Mouse (Mus musculus) spleen, postnatal 36 days (tissue): ENCODE results near the gene Spo11.

ENCODE experiments used
- DNase-seq, 2 experiments: peaks; one replicate each; pipeline ENCODE4 v3.0.0; 2022; ENCODE audit warnings: low spot score in 2 of 2, mixed read lengths in 1 of 2

Spo11 gene

DNA sequence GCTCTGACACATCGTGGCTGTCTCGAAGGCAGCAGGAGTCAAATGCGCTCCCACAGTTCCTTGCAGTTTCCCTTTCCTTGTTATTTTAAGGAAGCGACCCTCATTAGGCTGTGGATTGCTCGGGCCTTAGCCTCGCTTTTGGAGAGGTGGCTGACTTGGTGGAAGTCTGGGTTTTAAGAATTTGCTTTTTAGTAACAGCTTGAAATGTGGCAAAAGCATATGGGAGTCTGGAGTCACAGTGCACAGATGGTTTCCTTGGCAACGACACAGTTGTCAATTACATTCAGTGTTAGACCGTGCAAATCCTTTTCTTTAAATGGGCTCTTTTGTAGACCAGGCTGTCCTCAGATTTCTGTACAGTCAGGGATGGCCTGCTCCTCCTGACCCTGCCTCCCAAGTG, 23.4 kb downstream of the Spo11 start:
- no peak for DNase-seq

DNA sequence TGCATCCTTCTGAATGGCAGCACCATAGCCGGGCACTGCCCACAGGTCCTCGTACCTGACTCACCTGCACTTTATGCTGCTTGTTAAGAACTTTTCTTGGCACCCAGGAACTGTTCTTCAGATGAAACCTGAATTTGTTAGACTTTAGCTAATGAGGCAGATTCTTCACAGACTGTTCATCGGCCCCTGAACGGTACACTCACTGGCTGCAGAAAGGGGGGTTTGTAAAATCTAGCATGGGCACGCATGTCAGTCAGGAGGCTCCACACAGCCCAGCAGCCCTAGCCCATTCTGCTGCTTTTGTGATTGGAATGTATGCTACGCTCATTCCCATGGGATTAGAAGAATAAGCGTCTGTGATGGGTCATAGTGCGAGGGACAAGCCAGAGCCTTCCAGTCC, 26.2 kb downstream of the Spo11 start:
- no peak for DNase-seq

DNA sequence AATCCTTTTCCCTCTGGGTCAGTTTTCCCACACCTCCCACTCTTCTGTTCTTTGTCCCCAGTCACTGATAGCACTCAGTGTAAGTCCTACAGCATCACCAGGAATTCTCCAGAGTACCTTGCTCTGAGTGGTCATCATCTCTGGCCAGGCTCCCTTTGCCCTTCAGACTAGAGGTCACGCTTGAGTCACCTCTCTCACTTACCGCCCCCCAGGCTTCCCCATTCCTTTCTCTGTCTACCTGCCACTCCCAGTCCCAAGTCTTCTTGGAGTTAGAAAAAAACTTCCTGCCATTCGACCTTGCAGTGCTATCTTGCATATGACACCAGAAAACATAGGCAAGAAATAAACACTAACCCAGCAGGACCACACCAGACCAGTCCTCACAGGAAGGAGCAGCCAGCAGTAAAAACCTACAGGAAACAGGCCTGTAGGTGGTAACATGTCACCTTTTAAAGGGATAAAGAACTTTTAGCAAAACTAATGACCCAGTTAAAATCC, 32.8 kb downstream of the Spo11 start:
- DNase-seq = no peak

DNA sequence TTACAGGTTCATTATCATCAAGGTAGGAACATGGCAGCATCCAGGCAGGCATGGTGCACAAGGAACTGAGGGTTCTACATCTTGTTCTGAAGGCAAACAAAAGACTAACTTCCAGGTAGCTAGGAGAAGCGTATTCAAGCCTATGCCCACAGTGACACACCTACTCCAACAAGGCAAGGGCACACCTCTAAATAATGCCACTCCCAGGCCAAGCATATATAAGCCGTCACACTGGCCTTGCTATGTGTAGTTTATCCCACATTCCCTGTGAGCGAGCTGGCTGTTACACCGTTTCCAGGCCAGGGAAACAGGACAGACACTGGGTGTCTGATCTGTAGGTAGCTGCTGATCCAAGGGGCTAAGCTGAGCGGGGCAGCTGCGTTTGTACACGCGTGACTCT, 33.9 kb downstream of the Spo11 start:
- no peak for DNase-seq

DNA sequence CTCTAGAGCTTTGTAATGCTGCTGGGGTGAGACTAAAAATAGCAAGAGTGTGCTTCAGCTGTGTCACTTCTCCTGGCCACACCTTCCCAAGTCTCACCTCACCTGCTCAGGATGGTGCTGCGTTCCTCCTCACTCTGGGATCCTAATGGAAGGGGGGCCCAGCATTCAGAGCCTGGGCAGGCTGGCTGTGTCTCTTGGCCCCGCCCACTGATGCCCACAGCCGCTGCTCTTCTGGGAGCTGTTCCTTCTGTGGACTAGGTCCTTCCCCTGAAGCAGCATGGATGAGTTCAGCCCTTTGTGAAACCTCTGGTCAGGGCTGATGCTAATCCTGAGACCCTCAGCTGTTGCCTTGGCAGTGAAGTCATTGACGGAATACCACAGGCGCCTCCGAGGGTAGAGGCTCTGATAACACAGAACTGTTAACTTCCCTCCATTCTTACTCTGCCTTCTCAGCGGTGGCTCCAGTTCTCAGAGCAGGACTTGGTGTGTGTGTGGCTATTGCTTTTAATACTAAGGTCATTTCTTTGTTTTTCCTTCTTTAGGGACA, 37.3 kb downstream of the Spo11 start:
- DNase-seq = no peak

DNA sequence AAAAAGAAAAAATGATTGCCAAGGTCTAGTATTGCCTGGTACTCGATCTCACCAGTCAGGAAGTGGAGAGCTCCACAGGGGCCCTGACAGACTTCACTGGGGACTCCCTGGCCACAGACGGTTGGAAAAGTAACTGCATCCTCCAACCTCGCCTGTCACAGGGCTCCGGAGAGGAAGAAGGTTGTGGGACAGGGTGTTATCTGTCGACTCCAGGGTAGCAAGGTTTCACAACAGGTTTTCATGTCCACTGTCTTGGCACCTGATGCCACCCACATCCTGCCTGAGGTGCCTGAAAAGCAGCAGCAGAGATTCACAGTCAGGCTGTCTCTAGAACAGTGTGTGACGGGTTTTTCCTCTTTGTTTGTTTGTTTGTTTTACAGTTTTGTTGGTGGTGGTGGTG, 40.4 kb downstream of the Spo11 start:
- peak in 1 of 2 experiments; percentile 35 for DNase-seq

DNA sequence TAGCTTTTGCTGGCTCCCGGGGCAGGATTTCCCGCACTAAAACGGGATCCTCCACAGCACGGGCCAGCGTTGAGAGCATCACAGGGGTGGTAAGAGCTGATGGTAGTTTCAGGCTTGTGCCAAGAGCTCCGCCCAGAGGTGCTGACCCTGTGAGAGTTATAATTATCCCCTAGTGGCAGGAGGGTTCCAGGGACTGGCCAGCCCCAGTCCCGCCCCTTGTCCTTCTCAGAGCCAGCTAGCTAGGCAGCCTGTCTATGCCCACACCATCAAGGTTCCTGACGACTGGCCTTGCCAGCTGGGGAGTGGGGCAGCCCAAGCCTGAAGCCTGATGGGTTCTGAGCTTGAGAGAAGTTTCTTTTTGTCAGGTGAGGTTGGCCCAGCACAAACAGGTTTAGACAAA, 41.1 kb downstream of the Spo11 start:
- no peak for DNase-seq

DNA sequence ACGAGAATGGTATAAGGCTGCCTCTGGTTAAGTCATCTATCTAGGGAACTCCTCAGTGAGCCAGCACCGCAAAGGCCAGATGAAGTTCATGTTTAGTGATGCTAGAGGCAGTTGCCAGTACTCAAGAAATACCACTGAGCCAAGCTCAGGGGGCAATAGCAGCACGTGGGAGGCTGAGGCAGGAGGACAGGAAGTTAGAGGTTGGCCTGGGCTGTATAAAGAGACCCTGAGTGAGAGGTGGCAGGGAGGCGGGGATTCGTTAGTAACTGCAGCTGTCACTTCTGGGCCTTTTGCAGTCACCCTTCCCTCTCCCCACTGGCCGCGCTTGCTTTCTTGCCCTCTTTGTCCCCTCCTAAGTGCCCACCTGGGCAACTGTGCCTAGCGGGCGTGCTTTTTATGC, 41.8 kb downstream of the Spo11 start:
- no peak for DNase-seq

DNA sequence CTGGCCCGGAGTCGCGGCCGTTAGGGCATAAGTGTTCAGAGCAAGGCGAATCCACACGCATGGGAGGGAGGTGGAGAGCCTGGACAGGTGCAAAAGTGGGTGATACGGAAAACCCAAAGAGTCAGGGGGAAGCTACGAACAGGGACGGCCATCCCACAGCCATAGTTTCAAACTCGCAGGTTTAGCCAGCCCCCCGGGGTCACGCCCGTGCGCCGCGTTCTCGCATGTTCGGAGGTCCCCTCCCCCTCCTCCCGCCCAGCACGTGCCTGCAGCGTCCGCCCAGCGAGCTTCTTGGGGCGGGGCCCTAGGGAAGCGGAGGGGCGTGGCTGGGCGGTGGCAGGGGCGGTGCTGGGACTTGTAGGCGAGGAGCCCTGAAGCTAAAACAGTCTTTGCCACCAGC, 42.3 kb downstream of the Spo11 start:
- peak; percentile 93 to 94 for DNase-seq

DNA sequence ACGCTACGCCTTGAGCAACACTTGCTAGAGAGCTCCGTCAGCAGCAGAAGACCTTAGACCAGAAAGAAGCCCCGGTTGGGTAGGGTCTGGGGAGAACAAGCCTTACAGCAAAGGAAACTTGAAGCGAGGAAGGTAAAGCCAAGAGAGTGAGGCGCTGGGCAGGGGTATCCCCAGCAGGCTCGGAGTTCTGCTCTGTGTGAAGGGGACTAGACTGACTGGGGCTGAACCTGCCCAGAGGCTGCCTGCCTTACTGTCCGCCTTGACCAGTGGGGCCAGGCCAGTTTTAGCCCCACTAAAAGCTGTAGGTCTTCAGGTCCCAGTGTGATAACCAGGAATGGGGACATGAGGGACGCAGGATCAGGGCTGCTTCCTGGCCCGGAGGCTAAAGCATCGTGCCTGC, 42.9 kb downstream of the Spo11 start, which contains the start of gene Rbm38:
TSS of gene Rbm38 (plus strand) at position 69 of the 400 bp plus-strand sequence.
- no peak for DNase-seq

DNA sequence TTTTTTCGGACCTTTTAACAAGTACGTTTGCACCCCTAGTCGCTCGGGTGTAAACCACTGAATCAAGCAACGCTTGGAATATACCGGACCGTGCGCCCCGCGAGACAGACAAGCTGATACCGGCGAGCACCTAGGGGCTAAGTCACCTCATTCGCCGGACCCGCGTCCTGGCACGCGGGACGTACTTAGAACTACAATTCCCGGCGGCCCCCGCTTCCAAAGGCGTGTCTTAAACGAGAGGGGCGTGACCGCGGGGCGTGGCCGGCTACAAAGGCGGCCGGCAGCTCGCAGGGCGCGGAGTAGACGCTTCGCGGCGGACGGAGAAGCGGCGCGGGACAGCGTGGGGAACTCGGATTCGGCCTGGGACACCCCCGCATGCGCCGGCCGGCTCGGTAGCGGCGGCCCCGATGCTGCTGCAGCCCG, 44.1 kb downstream of the Spo11 start:
- DNase-seq = peak; percentile 92 to 94

DNA sequence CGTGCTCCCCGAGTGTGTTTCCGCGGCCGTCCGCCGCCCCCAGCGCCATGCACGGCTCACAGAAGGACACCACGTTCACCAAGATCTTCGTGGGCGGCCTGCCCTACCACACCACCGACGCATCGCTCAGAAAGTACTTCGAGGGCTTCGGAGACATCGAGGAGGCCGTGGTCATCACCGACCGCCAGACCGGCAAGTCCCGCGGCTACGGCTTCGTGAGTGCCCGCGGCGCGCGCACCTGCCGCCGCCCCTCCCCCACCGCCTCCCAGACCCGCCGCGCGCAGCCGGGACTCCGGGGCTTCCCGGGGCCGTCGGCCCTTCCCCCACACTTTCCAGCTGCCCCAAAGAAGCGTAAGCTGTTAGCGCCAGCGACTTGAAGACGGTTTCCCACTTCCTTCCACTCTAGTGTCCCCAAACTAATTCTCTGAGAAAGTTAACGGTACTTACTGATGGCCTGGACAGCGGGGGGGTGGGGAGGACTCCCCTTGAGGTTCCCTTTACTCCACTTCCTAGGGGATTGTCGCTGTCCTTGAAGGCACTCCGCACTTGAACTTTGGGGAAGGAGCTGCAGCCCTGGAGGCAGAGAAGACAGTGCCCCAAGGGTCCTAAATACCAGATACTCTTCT, 44.7 kb downstream of the Spo11 start:
- peak in 1 of 2 experiments; percentile 60 for DNase-seq

DNA sequence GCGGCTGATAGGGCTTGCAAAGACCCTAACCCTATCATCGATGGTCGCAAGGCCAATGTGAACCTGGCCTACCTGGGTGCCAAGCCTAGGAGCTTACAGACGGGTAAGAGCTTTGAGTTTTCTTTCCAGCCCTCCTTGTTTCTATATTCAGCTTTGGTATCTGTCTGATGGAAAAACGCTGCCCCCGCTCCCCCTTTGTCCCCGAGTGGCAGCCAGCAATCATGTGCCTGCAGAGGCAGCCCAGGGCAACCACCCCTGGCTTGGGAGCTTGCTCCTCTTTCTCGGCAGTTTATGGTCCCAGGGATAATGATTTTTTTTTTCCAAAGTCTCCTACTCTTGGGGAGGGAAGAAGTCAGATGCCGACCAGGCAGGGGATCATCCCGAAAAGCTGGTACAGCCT, 45.3 kb downstream of the Spo11 start:
- no peak for DNase-seq

DNA sequence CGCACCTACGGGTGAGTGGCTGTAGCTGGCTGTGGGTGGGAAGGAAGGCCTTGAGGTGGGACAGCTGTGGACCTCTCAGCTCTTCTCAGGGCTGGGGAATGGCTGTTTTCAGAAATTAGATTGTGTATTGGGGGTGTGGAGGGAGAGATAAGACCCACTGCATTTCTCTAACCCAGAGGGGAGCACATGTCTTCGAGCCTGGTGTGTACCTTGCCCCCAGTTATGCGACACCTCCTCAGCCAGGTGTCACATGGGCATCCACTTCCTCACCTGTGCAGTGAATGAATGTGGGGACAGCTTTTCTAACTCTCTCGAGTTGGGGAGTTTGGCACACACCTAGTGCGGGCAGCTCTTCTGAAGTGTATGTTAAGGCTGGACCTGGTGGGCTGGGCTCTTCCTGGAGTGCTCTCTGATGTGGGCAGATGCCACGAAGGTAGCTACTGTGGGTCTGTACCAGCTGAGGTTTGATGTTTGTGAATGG, 45.9 kb downstream of the Spo11 start:
- DNase-seq = no peak

DNA sequence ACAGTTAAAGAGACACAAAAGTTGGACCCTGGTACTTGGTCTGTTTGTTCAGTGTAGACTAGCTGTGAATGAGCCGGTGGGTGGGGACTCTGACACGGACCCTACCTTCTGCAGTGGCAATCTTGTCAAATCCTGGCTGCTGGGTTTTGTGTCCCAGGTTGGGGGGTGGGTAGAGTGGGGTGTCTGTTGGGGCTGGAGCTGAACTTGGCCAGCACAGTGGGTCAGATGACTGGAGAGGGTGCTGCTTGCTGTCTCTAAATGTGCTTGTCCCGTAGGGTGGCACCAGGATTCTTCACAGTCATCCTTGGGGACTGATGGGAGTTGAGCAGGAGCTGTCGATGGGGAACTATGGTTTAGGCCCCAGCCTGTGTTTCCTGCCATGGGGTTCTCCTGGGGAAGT, 46.5 kb downstream of the Spo11 start:
- no peak for DNase-seq

DNA sequence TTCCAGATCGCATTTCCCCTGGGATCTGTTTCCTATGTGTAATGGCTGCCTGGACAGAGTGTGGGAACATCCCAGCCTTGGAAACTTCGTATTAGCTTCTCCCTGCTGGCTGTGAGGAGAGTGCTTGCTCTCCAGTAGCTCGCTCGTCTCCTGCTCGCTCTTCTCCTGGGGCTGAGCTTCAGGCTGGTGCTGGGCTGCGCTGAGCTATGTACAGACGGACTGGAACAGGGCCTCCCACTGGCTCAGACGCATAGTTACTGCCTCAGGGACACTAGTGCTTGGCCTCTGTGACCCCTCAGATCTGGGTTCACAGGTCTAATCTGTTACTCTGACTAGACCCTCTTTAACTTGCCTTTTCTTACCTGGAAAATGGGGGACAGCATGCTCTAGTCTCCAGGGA, 46.9 kb downstream of the Spo11 start:
- DNase-seq = peak in 1 of 2 experiments; percentile 4

DNA sequence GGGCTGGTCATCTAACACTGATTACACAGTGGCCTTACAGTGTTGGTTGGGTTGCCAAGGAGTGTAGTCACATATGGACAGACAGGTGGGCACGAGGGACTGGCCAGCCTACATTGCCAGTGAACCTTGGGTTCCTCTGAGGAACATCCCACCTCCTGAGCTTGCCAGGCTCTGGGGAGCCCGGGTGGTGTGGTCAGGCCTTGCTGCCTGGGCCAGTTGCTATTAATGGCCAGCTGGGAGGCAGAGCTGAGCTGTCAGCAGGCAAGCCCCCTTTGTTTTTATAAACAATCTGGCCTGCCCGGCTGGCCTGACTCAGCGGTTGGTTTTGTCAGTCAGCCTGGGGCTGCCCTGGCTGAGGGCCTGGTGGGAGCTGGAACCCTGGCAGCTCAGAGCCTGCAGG, 47.4 kb downstream of the Spo11 start:
- peak in 1 of 2 experiments; percentile 2 for DNase-seq

DNA sequence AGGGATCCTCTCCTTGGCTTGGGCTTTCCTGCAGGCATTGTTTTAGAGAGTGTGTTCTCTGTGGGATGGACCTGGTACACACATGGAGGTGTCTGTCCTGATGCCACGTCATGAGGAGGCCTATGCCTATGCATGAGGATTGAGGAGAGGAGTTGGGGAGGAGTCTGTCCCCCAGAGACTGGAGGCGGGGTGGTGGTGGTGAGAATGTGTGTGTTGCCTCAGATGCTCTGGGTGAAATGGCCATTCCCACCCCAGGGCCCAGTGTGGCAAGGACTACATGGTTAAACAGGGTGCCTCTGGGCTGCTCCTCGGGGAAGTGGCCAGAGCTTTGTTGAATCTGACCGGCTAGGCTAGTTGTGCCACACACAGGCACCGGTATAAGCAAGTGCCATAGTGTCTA, 48.8 kb downstream of the Spo11 start:
- DNase-seq = peak in 1 of 2 experiments; percentile 44

DNA sequence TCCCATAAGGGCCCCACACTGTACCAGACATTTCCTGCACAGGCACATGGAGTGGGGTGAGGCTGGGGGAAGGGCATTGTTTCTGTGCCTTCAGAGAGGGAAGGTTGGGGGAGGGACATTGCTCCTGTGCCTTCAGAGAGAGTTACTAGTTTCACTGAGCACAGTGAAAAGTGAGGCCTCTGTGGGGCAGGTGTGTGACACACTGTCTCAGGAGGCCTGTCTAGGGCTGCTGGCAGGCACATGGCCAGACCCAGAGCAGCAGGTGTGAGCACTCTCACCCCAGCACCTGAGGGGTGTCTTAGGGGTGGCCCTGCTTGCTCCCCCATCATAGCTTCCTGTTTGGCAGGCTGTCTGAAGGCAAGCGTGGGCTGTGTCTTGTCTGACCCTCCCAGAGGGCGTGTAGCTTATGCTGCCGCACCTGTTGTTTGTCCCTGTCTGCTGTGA, 49.2 kb downstream of the Spo11 start:
- peak; percentile 91 to 92 for DNase-seq

DNA sequence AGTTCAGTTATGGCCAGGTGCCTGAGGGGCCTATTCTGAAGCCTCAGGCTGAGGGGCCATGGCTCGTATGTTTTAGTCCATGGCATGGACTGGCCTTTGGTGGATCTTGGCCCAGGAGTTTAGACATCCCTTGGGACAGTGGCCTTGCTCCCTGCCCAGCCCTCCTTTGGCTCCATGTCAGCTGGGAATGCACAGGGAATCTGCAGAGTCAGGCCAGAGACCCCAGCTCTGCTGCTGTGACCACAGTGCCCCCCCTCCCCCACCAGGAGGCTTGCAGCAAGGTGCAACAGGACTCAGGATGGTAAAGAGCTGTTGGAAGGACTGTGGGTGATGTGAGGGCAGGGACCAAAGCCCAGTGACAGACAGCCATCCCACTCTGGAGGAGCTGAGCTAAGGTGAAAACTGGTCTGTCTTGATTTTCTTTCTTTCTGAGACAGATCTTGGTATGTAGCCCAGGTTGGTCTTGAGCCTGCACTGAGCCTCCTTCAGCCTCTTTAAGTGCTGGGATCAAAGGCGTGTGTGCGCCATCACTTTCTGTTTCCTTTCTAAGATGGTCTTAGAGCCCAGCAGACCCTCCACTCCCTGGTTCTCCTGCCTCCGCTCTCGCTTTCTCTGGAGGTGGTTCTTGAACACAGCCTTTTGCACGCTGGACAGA, 49.8 kb downstream of the Spo11 start:
- DNase-seq = no peak

DNA sequence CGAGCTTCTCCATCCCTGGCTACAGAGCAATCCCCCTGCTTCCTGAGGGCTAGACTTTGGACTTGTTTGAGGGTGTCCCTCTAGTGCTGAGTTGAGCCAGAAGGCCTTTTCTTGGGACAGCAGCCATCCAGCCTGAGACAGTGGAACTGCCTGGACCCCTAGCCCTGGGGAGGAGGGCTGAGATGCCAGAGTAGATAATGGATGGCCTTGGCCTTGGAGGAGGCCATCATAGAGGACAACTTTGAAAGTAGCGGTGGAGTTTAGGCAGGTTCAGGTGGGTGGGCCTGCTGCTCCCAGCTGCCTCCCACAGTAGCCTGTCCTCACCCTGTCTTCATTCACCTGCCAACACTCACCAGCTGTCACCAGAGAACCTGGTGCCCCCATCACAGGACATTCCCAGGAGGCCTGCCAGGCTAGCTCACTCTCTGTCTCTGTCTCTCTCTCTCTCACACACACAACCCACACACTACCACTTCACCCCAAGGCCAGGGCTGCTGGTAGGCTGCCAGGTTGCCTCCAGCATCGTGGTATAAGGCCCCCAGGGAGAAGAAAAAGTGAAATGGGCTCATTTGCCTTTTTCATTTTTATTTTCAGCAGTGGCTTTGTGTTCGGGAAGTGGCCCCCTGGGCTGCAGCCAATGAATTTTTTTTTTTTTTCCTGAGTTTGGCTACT, 50.5 kb downstream of the Spo11 start:
- DNase-seq = peak; percentile 75 to 78

DNA sequence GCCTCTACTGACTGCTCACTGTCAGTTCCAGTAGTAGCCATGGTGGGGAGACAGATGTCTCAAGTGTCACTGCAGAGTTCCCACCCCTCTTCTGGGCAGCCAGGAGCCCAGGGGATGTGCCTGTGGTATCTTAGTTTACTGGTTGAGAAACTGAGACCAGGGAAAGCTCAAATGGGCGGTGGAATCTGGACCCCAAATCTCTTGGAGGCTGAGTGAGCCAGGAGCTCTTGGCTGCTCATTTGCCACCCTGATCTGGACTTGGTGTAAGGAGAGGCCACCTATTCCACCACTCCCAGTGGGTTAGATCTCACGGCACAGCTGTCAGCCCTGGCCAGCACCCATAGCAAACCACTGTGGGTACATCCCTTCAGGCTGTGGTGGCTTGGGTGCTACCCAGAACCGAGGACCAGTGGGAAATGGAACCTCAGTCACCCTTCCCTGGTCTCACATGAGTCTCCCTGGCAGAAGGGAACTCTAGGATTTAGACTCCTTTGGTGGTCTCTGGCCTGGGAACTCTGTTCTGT, 51.1 kb downstream of the Spo11 start:
- DNase-seq = peak in 1 of 2 experiments; percentile 3
